In genomic region chr6:54967591-54967990, GRCm38 (mm10) we compare ENCODE assay signal across 21 mouse cellular contexts. TPM values are rescaled to one million over a fixed set of nuclear protein-coding genes. Genes with fewer than 3 reads are reported as not detected.
DNase-seq lines count a peak whose midpoint lies in the region; ATAC-seq and TF ChIP-seq lines count a peak whose summit lies in the region.
"Had no signal": no experiment of that assay in that cellular context is flagged by ENCODE, and none has a peak within 500 bp of the region (broad histone marks: within the 10 kb centered on the region; RNA-seq: fewer than 3 reads in every experiment).

No protein-coding gene starts in this region.

- WGBS in limb, embryonic 14.5 days = 15% methylated on average over 10 of the region's 10 CpGs
- 45% methylated on average over 10 of the region's 10 CpGs for WGBS in hindbrain, embryonic 13.5 days

- no peak overlapping the region for H3K27ac ChIP-seq in limb, embryonic 14.5 days (replicated peaks; ENCODE audit: low read depth, low read length)
- no peak overlapping the region for H3K27ac ChIP-seq in hindbrain, embryonic 13.5 days
- H3K27ac ChIP-seq: heart, adult 2 months; hindbrain, postnatal 0 days; limb, embryonic 12.5 days; liver, embryonic 15.5 days had no signal

- ATAC-seq in limb, embryonic 14.5 days (ENCODE audit: low FRiP score, low read depth) = no peak
- no peak for ATAC-seq in hindbrain, embryonic 13.5 days (ENCODE audit: low FRiP score)
- ATAC-seq: hindbrain, postnatal 0 days had no signal

- H3K9me3 ChIP-seq in limb, embryonic 14.5 days (ENCODE audit: control insufficient read depth, low read length) = no peaks in the 10 kb centered on the region
- no peaks in the 10 kb centered on the region for H3K9me3 ChIP-seq in hindbrain, embryonic 13.5 days
- H3K9me3 ChIP-seq: limb, embryonic 12.5 days; liver, embryonic 15.5 days had no signal

- H3K36me3 ChIP-seq in limb, embryonic 14.5 days (ENCODE audit: control insufficient read depth, insufficient read depth, low read length) = no peaks in the 10 kb centered on the region
- no peaks in the 10 kb centered on the region for H3K36me3 ChIP-seq in hindbrain, embryonic 13.5 days
- H3K36me3 ChIP-seq: limb, embryonic 12.5 days; liver, embryonic 15.5 days had no signal

- no peak overlapping the region for H3K4me2 ChIP-seq in limb, embryonic 14.5 days (replicated peaks; ENCODE audit: low read depth, low read length, severe bottlenecking)
- no peak overlapping the region for H3K4me2 ChIP-seq in hindbrain, embryonic 13.5 days
- H3K4me2 ChIP-seq: limb, embryonic 12.5 days; liver, embryonic 15.5 days; midbrain, embryonic 11.5 days had no signal

- DNase-seq in lung, adult 18-20 months = peak; percentile 47 to 52
- DNase-seq in lung, postnatal 14 days = no peak
- DNase-seq in R1 (ENCODE audit: low read depth, low spot score) = peak; percentile 40
- peak; percentile 52 for DNase-seq in induced T-regulatory cell, adult 2 months (ENCODE audit: low read depth)
- DNase-seq in limb, embryonic 14.5 days (ENCODE audit: low spot score) = peak; percentile 38
- no peak for DNase-seq in cerebellum, adult 18-20 months
- DNase-seq: adrenal gland, postnatal 25 days; cerebellum, adult 11 months; cerebellum, postnatal 14 days; gastrocnemius, postnatal 14 days; heart, adult 2 months; heart, postnatal 4 days; kidney, postnatal 36 days; retina, postnatal 1 day; right cerebral cortex, postnatal 4 days; thymus, postnatal 25 days had no signal

- H3K9ac ChIP-seq in limb, embryonic 14.5 days (ENCODE audit: low read depth, low read length, severe bottlenecking) = no peak overlapping the region
- no peak overlapping the region for H3K9ac ChIP-seq in hindbrain, embryonic 13.5 days
- H3K9ac ChIP-seq: limb, embryonic 12.5 days; liver, embryonic 15.5 days had no signal

- no peaks in the 10 kb centered on the region for H3K4me1 ChIP-seq in limb, embryonic 14.5 days (ENCODE audit: control insufficient read depth, insufficient read depth, low read length)
- H3K4me1 ChIP-seq in hindbrain, embryonic 13.5 days (replicated peaks) = peaks cover 13% of the 10 kb centered on the region; the same call in 1 of the 2 replicates

- TF ChIP-seq POLR2A in limb, embryonic 14.5 days (IDR thresholded peaks at IDR 0.05; ENCODE audit: borderline replicate concordance, extremely low read depth, insufficient read depth, insufficient read length) = no peak

- H3K27me3 ChIP-seq in limb, embryonic 14.5 days (ENCODE audit: control insufficient read depth, insufficient read depth, low read length) = no peaks in the 10 kb centered on the region
- H3K27me3 ChIP-seq in hindbrain, embryonic 13.5 days = peaks cover 16% of the 10 kb centered on the region

- no peak overlapping the region for H3K4me3 ChIP-seq in limb, embryonic 14.5 days (replicated peaks; ENCODE audit: low read length)
- H3K4me3 ChIP-seq in hindbrain, embryonic 13.5 days = no peak overlapping the region
- H3K4me3 ChIP-seq: heart, adult 2 months; limb, embryonic 12.5 days; liver, embryonic 15.5 days had no signal

RNA-seq across cellular contexts. Expression of gene Nod1, which starts 4.8 kb away (rescaled TPM):
- 13.1 and 15.9 TPM in 2 replicates for polyA plus RNA-seq in limb, embryonic 14.5 days (2012; rRNA removed)
- 7.4 and 9.1 TPM in 2 replicates for polyA plus RNA-seq in limb, embryonic 14.5 days (2014; fragmentation: Nextera tagmentation; extraction: Ambion mirVana)
- polyA plus RNA-seq in hindbrain, embryonic 13.5 days (2015; fragmentation: Nextera tagmentation; extraction: Ambion mirVana) = 2.4 TPM in 2 replicates

RNA-seq across cellular contexts. Expression of gene Ggct, which starts 25.2 kb away (rescaled TPM):
- polyA plus RNA-seq in limb, embryonic 14.5 days (2012; rRNA removed) = 2.0 and 4.0 TPM in 2 replicates
- 9.3 and 11.4 TPM in 2 replicates for polyA plus RNA-seq in limb, embryonic 14.5 days (2014; fragmentation: Nextera tagmentation; extraction: Ambion mirVana)
- polyA plus RNA-seq in hindbrain, embryonic 13.5 days (2015; fragmentation: Nextera tagmentation; extraction: Ambion mirVana) = 14.8 and 15.3 TPM in 2 replicates

Comparison
In these comparisons a context has a peak if more than half of its experiments do, and no peak if none do; other contexts are left out.
1. DNase-seq: peak in lung, adult 18-20 months (2 of 2), R1 (single experiment), induced T-regulatory cell, adult 2 months (single experiment) and limb, embryonic 14.5 days (single experiment); none in lung, postnatal 14 days (single experiment) and cerebellum, adult 18-20 months (0 of 2).